Mouse (Mus musculus) bone marrow, adult 2 months (tissue): ENCODE data around the gene Flcn.

Experiments
- CTCF ChIP-seq: fragments of 200-500 bp; IDR thresholded peaks from 2 replicates; pipeline ENCODE4 v1.5.1; 2011; ENCODE audit warnings: low read length, control low read depth; ENCODE audit not compliant: control insufficient read depth, insufficient read depth
- POLR2A ChIP-seq: fragments of 200-500 bp; IDR thresholded peaks from 2 replicates; pipeline ENCODE4 v1.6.1; 2011; ENCODE audit warnings: low read depth, mild to moderate bottlenecking, control low read depth, low read length, borderline replicate concordance; ENCODE audit not compliant: control insufficient read depth

DNA sequence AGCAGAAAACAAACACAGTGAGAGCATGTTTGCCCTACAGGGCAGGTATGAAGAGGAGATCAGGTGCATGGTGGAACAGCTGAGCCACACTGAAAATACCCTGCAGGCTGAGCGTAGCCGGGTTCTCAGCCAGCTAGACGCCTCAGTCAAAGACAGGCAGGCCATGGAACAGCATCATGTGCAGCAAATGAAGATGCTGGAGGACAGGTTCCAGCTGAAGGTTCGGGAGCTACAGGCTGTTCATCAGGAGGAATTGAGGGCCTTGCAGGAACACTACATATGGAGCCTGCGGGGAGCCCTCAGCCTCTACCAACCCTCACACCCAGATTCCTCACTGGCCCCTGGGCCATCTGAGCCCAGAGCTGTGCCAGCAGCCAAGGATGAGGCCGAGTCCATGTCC is 49.0 kb downstream of the Flcn start:
- no peak for TF ChIP-seq CTCF
- TF ChIP-seq POLR2A: no peak
